Mouse (Mus musculus) midbrain, embryonic 16.5 days (tissue): ENCODE measurements around the gene Oasl2. TPM values are rescaled to one million over a fixed set of nuclear protein-coding genes. Genes with fewer than 3 reads are reported as not detected.
"Not testable (repeated sequence)": the region's sequence is repeated elsewhere in the genome, so short reads cannot be mapped to it uniquely, and the experiment has no call there.

ENCODE experiments used
- ATAC-seq: fragments of 200-750 bp; cut with Nextera tagmentation; 2 replicates; pipeline ENCODE4 v1.8.0; 2017; ENCODE audit warnings: moderate TSS enrichment
- H3K27ac ChIP-seq: fragments of 300-500 bp; sonication (generic); 2 replicates; pipeline ENCODE4 v1.5.1; 2014; ENCODE audit warnings: mild to moderate bottlenecking, low read length, mixed read lengths
- H3K27me3 ChIP-seq: fragments of 300-500 bp; sonication (generic); 2 replicates; pipeline ENCODE4 v1.6.1; 2014; ENCODE audit warnings: low read depth, low read length, mixed read lengths; ENCODE audit not compliant: control insufficient read depth, insufficient read depth
- H3K36me3 ChIP-seq: fragments of 300-500 bp; sonication (generic); 2 replicates; pipeline ENCODE4 v1.6.1; 2014; ENCODE audit warnings: mild to moderate bottlenecking, low read length, moderate library complexity, mixed read lengths; ENCODE audit not compliant: control insufficient read depth, insufficient read depth
- H3K4me1 ChIP-seq: fragments of 300-500 bp; sonication (generic); 2 replicates; pipeline ENCODE4 v1.6.1; 2014; ENCODE audit warnings: mild to moderate bottlenecking, low read length, mixed read lengths; ENCODE audit not compliant: control insufficient read depth, insufficient read depth
- H3K4me2 ChIP-seq: fragments of 300-500 bp; sonication (generic); 2 replicates; pipeline ENCODE4 v1.6.1; 2014; ENCODE audit warnings: mild to moderate bottlenecking, low read length, mixed read lengths
- H3K4me3 ChIP-seq: fragments of 300-500 bp; sonication (generic); 2 replicates; pipeline ENCODE4 v1.5.1; 2014; ENCODE audit warnings: low read depth, mild to moderate bottlenecking, low read length, moderate library complexity, mixed read lengths
- H3K9ac ChIP-seq: fragments of 300-500 bp; sonication (generic); 2 replicates; pipeline ENCODE4 v1.6.1; 2014; ENCODE audit warnings: low read depth, low read length, mixed read lengths
- H3K9me3 ChIP-seq: fragments of 300-500 bp; sonication (generic); replicated peaks from 2 replicates; pipeline ENCODE4 v1.6.1; 2014; ENCODE audit warnings: mild to moderate bottlenecking, low read length, mixed read lengths; ENCODE audit not compliant: control insufficient read depth, poor library complexity, severe bottlenecking
- WGBS: fragments of 180-500 bp; shearing (Covaris S2); extraction: QIAGEN DNeasy Blood & Tissue Kit; methylation state at CpG from one replicate; pipeline ENCODE4 v1.1.7; 2014; 5-methylcytosine and 5-hydroxymethylcytosine counted together
- polyA plus RNA-seq: library from polyadenylated mRNA; unstranded; fragments of >200 nt; fragmentation: Nextera tagmentation; extraction: Ambion mirVana; gene quantifications from 2 replicates; pipeline ENCODE4 v1.2.1, GENCODE M21; 2015

Oasl2 gene
- 2.8 and 3.1 TPM in 2 replicates for polyA plus RNA-seq

GRCm38 (mm10) chr5:114896688-114897373 lies at the start of gene Oasl2:
Gene Oasl2 (plus strand): TSS chr5:114896936.
- Histone ChIP-seq H3K36me3 (no peaks in the 10 kb centered on the region), H3K4me1 (no peaks in the 10 kb centered on the region), H3K9ac (no peak within 1 kb of the TSS), H3K9me3 (no peaks in the 10 kb centered on the region), H3K27me3 (no peaks in the 10 kb centered on the region), H3K4me2 (peak within 1 kb of the TSS; percentile 8; the same call in 1 of the 2 replicates), H3K27ac (no peak within 1 kb of the TSS), H3K4me3 (no peak within 1 kb of the TSS)
- 62% methylated on average over 13 of the region's 13 CpGs for WGBS
- ATAC-seq: no peak

- H3K4me1 ChIP-seq: no peaks in the 10 kb centered on the region
- H3K27ac ChIP-seq: no peak overlapping the region
- no peak overlapping the region for H3K9ac ChIP-seq
- H3K4me2 ChIP-seq: no peak overlapping the region
- WGBS: 87% methylated on average over 20 of the region's 20 CpGs
- ATAC-seq: no peak
- no peak overlapping the region for H3K4me3 ChIP-seq
- H3K9me3 ChIP-seq: no peaks in the 10 kb centered on the region
- no peaks in the 10 kb centered on the region for H3K36me3 ChIP-seq
- H3K27me3 ChIP-seq: no peaks in the 10 kb centered on the region
These were observed 45.0 kb upstream of the Oasl2 start for GRCm38 (mm10) chr5:114851565-114852236.

GRCm38 (mm10) chr5:114853364-114853763 lies 43.4 kb upstream of the Oasl2 start, which contains the start of gene 4930519G04Rik:
Gene 4930519G04Rik (plus strand): TSS chr5:114853664.
- H3K9ac ChIP-seq, H3K4me2 ChIP-seq, H3K9me3 ChIP-seq, H3K36me3 ChIP-seq, H3K4me3 ChIP-seq, ATAC-seq, H3K27ac ChIP-seq, H3K27me3 ChIP-seq, H3K4me1 ChIP-seq: not testable (repeated sequence)
- 87% methylated on average over 3 of the region's 5 CpGs for WGBS

GRCm38 (mm10) chr5:114858582-114858981 lies 38.2 kb upstream of the Oasl2 start, which contains the start of gene Gm9936:
Gene Gm9936 (minus strand): TSS chr5:114858682.
- Histone ChIP-seq H3K27me3 (no peaks in the 10 kb centered on the region; the same call in 1 of the 2 replicates), H3K9ac (peak within 1 kb of the TSS; percentile 61), H3K4me1 (peaks cover 4% of the 10 kb centered on the region; the same call in 1 of the 2 replicates), H3K4me3 (peak within 1 kb of the TSS; percentile 33), H3K27ac (peak within 1 kb of the TSS; percentile 65), H3K36me3 (no peaks in the 10 kb centered on the region), H3K9me3 (no peaks in the 10 kb centered on the region), H3K4me2 (peak within 1 kb of the TSS; percentile 61)
- no peak for ATAC-seq
- WGBS: 87% methylated on average over 12 of the region's 12 CpGs

GRCm38 (mm10) chr5:114859253-114859652 lies 37.5 kb upstream of the Oasl2 start:
- Histone ChIP-seq H3K4me2 (peak overlapping the region; percentile 61), H3K4me3 (peak overlapping the region; percentile 33), H3K27ac (peak overlapping the region; percentile 65), H3K27me3 (no peaks in the 10 kb centered on the region; the same call in 1 of the 2 replicates), H3K4me1 (peaks cover 4% of the 10 kb centered on the region; the same call in 1 of the 2 replicates), H3K9me3 (no peaks in the 10 kb centered on the region), H3K36me3 (no peaks in the 10 kb centered on the region), H3K9ac (peak overlapping the region; percentile 61)
- 3% methylated on average over 18 of the region's 18 CpGs for WGBS
- ATAC-seq: peak; percentile 60; the same call in 1 of the 2 replicates

- WGBS: 75% methylated on average over 6 of the region's 6 CpGs
- no peak overlapping the region for H3K4me2 ChIP-seq
- no peak for ATAC-seq
- H3K27me3 ChIP-seq: no peaks in the 10 kb centered on the region; the same call in 1 of the 2 replicates
- H3K4me1 ChIP-seq: peaks cover 4% of the 10 kb centered on the region; the same call in 1 of the 2 replicates
- no peak overlapping the region for H3K9ac ChIP-seq
- no peaks in the 10 kb centered on the region for H3K36me3 ChIP-seq
- no peaks in the 10 kb centered on the region for H3K9me3 ChIP-seq
- H3K4me3 ChIP-seq: no peak overlapping the region
- no peak overlapping the region for H3K27ac ChIP-seq
These were observed 35.0 kb upstream of the Oasl2 start for GRCm38 (mm10) chr5:114861730-114862129.

GRCm38 (mm10) chr5:114864813-114865212 lies 31.9 kb upstream of the Oasl2 start:
- peaks cover 8% of the 10 kb centered on the region; the same call in 1 of the 2 replicates for H3K9me3 ChIP-seq
- WGBS: 79% methylated on average over 7 of the region's 7 CpGs
- no peak for ATAC-seq
- H3K27me3 ChIP-seq: no peaks in the 10 kb centered on the region
- H3K4me3 ChIP-seq: no peak overlapping the region
- H3K4me1 ChIP-seq: no peaks in the 10 kb centered on the region
- no peak overlapping the region for H3K27ac ChIP-seq
- H3K9ac ChIP-seq: no peak overlapping the region
- no peak overlapping the region for H3K4me2 ChIP-seq
- H3K36me3 ChIP-seq: no peaks in the 10 kb centered on the region

- H3K9ac ChIP-seq: no peak overlapping the region
- no peak overlapping the region for H3K4me2 ChIP-seq
- no peak overlapping the region for H3K27ac ChIP-seq
- H3K36me3 ChIP-seq: no peaks in the 10 kb centered on the region
- H3K4me1 ChIP-seq: no peaks in the 10 kb centered on the region
- 87% methylated on average over 12 of the region's 12 CpGs for WGBS
- H3K27me3 ChIP-seq: no peaks in the 10 kb centered on the region
- ATAC-seq: no peak
- H3K4me3 ChIP-seq: no peak overlapping the region
- peaks cover 8% of the 10 kb centered on the region; the same call in 1 of the 2 replicates for H3K9me3 ChIP-seq
These were observed 31.5 kb upstream of the Oasl2 start for GRCm38 (mm10) chr5:114865279-114865678.

- no peak overlapping the region for H3K9ac ChIP-seq
- H3K4me2 ChIP-seq: no peak overlapping the region
- H3K4me1 ChIP-seq: no peaks in the 10 kb centered on the region
- no peak overlapping the region for H3K27ac ChIP-seq
- no peaks in the 10 kb centered on the region for H3K9me3 ChIP-seq
- H3K27me3 ChIP-seq: no peaks in the 10 kb centered on the region
- WGBS: 52% methylated on average over 6 of the region's 6 CpGs
- no peak for ATAC-seq
- H3K36me3 ChIP-seq: no peaks in the 10 kb centered on the region
- no peak overlapping the region for H3K4me3 ChIP-seq
These were observed 20.9 kb upstream of the Oasl2 start for GRCm38 (mm10) chr5:114875858-114876257.
